25 mouse cellular contexts compared by ENCODE assay signal in the genomic region with DNA sequence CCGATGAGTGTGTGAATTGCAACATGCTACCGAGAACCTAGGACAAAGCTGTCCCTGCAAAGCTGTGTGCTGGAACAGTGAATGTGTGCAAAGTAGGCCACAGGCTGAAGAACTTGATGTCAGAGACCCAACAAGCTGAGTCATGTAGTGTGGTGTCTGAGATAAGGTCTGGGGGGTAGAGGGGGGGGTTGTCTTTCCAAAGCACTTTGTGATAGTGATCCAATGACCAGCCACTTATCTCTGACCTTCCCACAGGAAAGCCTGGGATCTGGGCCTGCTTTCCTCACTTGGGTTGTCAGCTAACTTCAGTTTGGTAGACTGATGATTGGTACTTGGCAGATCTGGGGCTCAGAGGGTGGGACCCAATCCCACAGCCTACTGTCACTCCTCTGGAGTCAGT. TPM values are rescaled to one million over a fixed set of nuclear protein-coding genes. Genes with fewer than 3 reads are reported as not detected.
"Had no signal": no experiment of that assay in that cellular context is flagged by ENCODE, and none has a peak within 500 bp of the region (broad histone marks: within the 10 kb centered on the region; RNA-seq: fewer than 3 reads in every experiment).

No protein-coding gene starts in this region.

- H3K27ac ChIP-seq: limb, embryonic 15.5 days; midbrain, embryonic 10.5 days; neural tube, embryonic 15.5 days; stomach, embryonic 15.5 days had no signal

- H3K4me1 ChIP-seq: limb, embryonic 15.5 days; neural tube, embryonic 15.5 days had no signal

- H3K4me3 ChIP-seq: limb, embryonic 15.5 days; midbrain, embryonic 10.5 days; myocyte; neural tube, embryonic 15.5 days; stomach, embryonic 15.5 days had no signal

- H3K9ac ChIP-seq: limb, embryonic 15.5 days; neural tube, embryonic 15.5 days; stomach, embryonic 15.5 days had no signal

- H3K36me3 ChIP-seq: limb, embryonic 15.5 days; midbrain, embryonic 10.5 days; neural tube, embryonic 15.5 days; stomach, embryonic 15.5 days had no signal

- DNase-seq: kidney, adult 8-10 months; kidney, postnatal 25 days; layer of hippocampus, adult 9-11 months; layer of hippocampus, postnatal 36 days; lung, adult 18-20 months; lung, postnatal 4 days; midbrain, embryonic 14.5 days; right cerebral cortex, adult 18-20 months; spleen, adult 18-20 months; thymus, adult 2 months; thymus, postnatal 25 days had no signal

- H3K27me3 ChIP-seq: limb, embryonic 15.5 days; neural tube, embryonic 15.5 days; stomach, embryonic 15.5 days had no signal

- H3K9me3 ChIP-seq: limb, embryonic 15.5 days; midbrain, embryonic 10.5 days; neural tube, embryonic 15.5 days; stomach, embryonic 15.5 days had no signal

- H3K4me2 ChIP-seq: limb, embryonic 15.5 days; neural tube, embryonic 15.5 days; stomach, embryonic 15.5 days had no signal

RNA-seq across cellular contexts. Expression of gene Olfr520, which starts 4.5 kb away (rescaled TPM):
- total RNA-seq: layer of hippocampus, adult 18-20 months; left cerebral cortex, postnatal 25 days; megakaryocyte, adult 5-6 weeks had no signal
- polyA plus RNA-seq: kidney, embryonic 16.5 days; limb, embryonic 11.5 days; limb, embryonic 15.5 days; lung, embryonic 16.5 days; midbrain, embryonic 10.5 days; midbrain, embryonic 14.5 days; myocyte; neural tube, embryonic 11.5 days; neural tube, embryonic 15.5 days; stomach, embryonic 15.5 days; thymus, adult 2 months had no signal

RNA-seq across cellular contexts. Expression of gene Olfr521, which starts 28.7 kb away (rescaled TPM):
- total RNA-seq: layer of hippocampus, adult 18-20 months; layer of hippocampus, postnatal 36 days; left cerebral cortex, adult 8-10 months; left cerebral cortex, postnatal 25 days; megakaryocyte, adult 5-6 weeks had no signal
- polyA plus RNA-seq: kidney, embryonic 16.5 days; limb, embryonic 11.5 days; limb, embryonic 15.5 days; lung, embryonic 16.5 days; midbrain, embryonic 10.5 days; midbrain, embryonic 14.5 days; myocyte; neural tube, embryonic 11.5 days; neural tube, embryonic 15.5 days; stomach, embryonic 15.5 days; testis, adult 2 months; thymus, adult 2 months had no signal
